Mouse (Mus musculus): Measurements from ENCODE around the gene Ift88. TPM values are rescaled to one million over a fixed set of nuclear protein-coding genes. Genes with fewer than 3 reads are reported as not detected.
A peak's percentile ranks its signal among the peaks of the same experiment; 100 is the strongest.

Gene Ift88
- polyA plus RNA-seq, 1 experiment from 2014 or later = 6.3 TPM

GRCm38 (mm10) chr14:57534346-57534745 lies 110.5 kb downstream of the Ift88 start:
- H3K4me2 ChIP-seq = no peak overlapping the region
- no peak overlapping the region for H3K4me3 ChIP-seq
- no peak overlapping the region for H3K9ac ChIP-seq
- ATAC-seq (replicated peaks; ENCODE audit: insufficient number of reproducible peaks, insufficient read depth, low FRiP score, low read depth) = no peak
- H3K9me3 ChIP-seq (replicated peaks) = no peaks in the 10 kb centered on the region
- H3K36me3 ChIP-seq = no peaks in the 10 kb centered on the region
- 37% methylated on average over 5 of the region's 5 CpGs for WGBS
- no peaks in the 10 kb centered on the region; the same call in 1 of the 2 replicates for H3K27me3 ChIP-seq
- peaks cover 53% of the 10 kb centered on the region for H3K4me1 ChIP-seq (replicated peaks)
- peak overlapping the region; percentile 84 for H3K27ac ChIP-seq

GRCm38 (mm10) chr14:57534961-57535360 lies 111.1 kb downstream of the Ift88 start:
- no peak overlapping the region for H3K4me3 ChIP-seq
- no peaks in the 10 kb centered on the region for H3K36me3 ChIP-seq
- H3K27me3 ChIP-seq = no peaks in the 10 kb centered on the region; the same call in 1 of the 2 replicates
- H3K4me1 ChIP-seq (replicated peaks) = peaks cover 47% of the 10 kb centered on the region
- H3K9ac ChIP-seq = no peak overlapping the region
- ATAC-seq (replicated peaks; ENCODE audit: insufficient number of reproducible peaks, insufficient read depth, low FRiP score, low read depth) = peak; percentile 33
- peak overlapping the region; percentile 5; the same call in 1 of the 2 replicates for H3K4me2 ChIP-seq
- peak overlapping the region; percentile 84 for H3K27ac ChIP-seq
- WGBS = 20% methylated on average over 8 of the region's 8 CpGs
- H3K9me3 ChIP-seq (replicated peaks) = no peaks in the 10 kb centered on the region

- whole genome bisulfite sequencing = 29% methylated on average over 6 of the region's 6 CpGs
- Histone ChIP-seq H3K4me2 (peak overlapping the region; percentile 17; the same call in 1 of the 2 replicates), H3K27me3 (no peaks in the 10 kb centered on the region; the same call in 1 of the 2 replicates), H3K4me1 (replicated peaks) (peaks cover 47% of the 10 kb centered on the region), H3K4me3 (no peak overlapping the region), H3K27ac (peak overlapping the region; percentile 84), H3K36me3 (no peaks in the 10 kb centered on the region), H3K9me3 (replicated peaks) (no peaks in the 10 kb centered on the region), H3K9ac (no peak overlapping the region)
- peak; percentile 67 for ATAC-seq (replicated peaks; ENCODE audit: insufficient number of reproducible peaks, insufficient read depth, low FRiP score, low read depth)
Measured at GRCm38 (mm10) chr14:57535646-57536045, 111.8 kb downstream of the Ift88 start.

GRCm38 (mm10) chr14:57536820-57537219 lies 113.0 kb downstream of the Ift88 start:
- Histone ChIP-seq H3K4me3 (no peak overlapping the region), H3K4me1 (replicated peaks) (peaks cover 47% of the 10 kb centered on the region), H3K27ac (peak overlapping the region; percentile 76), H3K36me3 (no peaks in the 10 kb centered on the region), H3K9me3 (replicated peaks) (no peaks in the 10 kb centered on the region), H3K4me2 (peak overlapping the region; percentile 30; the same call in 1 of the 2 replicates), H3K9ac (peak overlapping the region; percentile 9; the same call in 1 of the 2 replicates), H3K27me3 (no peaks in the 10 kb centered on the region; the same call in 1 of the 2 replicates)
- ATAC-seq (replicated peaks; ENCODE audit: insufficient number of reproducible peaks, insufficient read depth, low FRiP score, low read depth) = no peak
- WGBS = 56% methylated on average over 9 of the region's 9 CpGs

GRCm38 (mm10) chr14:57537261-57538015 lies 113.6 kb downstream of the Ift88 start:
- WGBS = 9% methylated on average over 16 of the region's 16 CpGs
- ATAC-seq (replicated peaks; ENCODE audit: insufficient number of reproducible peaks, insufficient read depth, low FRiP score, low read depth) = peak; percentile 28; the same call in 1 of the 2 replicates
- no peaks in the 10 kb centered on the region for H3K9me3 ChIP-seq (replicated peaks)
- H3K27ac ChIP-seq = peak overlapping the region; percentile 76
- peak overlapping the region; percentile 9; the same call in 1 of the 2 replicates for H3K9ac ChIP-seq
- H3K4me2 ChIP-seq = peak overlapping the region; percentile 30; the same call in 1 of the 2 replicates
- no peak overlapping the region for H3K4me3 ChIP-seq
- no peaks in the 10 kb centered on the region; the same call in 1 of the 2 replicates for H3K27me3 ChIP-seq
- no peaks in the 10 kb centered on the region for H3K36me3 ChIP-seq
- peaks cover 49% of the 10 kb centered on the region for H3K4me1 ChIP-seq (replicated peaks)

GRCm38 (mm10) chr14:57540683-57541082 lies 116.8 kb downstream of the Ift88 start:
- 78% methylated on average over 11 of the region's 11 CpGs for WGBS
- peaks cover 28% of the 10 kb centered on the region for H3K4me1 ChIP-seq (replicated peaks)
- H3K27me3 ChIP-seq = no peaks in the 10 kb centered on the region
- no peaks in the 10 kb centered on the region for H3K36me3 ChIP-seq
- no peak overlapping the region for H3K4me3 ChIP-seq
- H3K9ac ChIP-seq = no peak overlapping the region
- no peak for ATAC-seq (replicated peaks; ENCODE audit: insufficient number of reproducible peaks, insufficient read depth, low FRiP score, low read depth)
- H3K27ac ChIP-seq = no peak overlapping the region
- no peaks in the 10 kb centered on the region for H3K9me3 ChIP-seq (replicated peaks)
- no peak overlapping the region for H3K4me2 ChIP-seq

GRCm38 (mm10) chr14:57542231-57542630 lies 118.4 kb downstream of the Ift88 start:
- no peak for ATAC-seq (replicated peaks; ENCODE audit: insufficient number of reproducible peaks, insufficient read depth, low FRiP score, low read depth)
- Histone ChIP-seq H3K9ac (no peak overlapping the region), H3K4me2 (peak overlapping the region; percentile 49)

GRCm38 (mm10) chr14:57543420-57544039 lies 119.7 kb downstream of the Ift88 start:
- H3K4me3 ChIP-seq = no peak overlapping the region
- no peak for ATAC-seq (replicated peaks; ENCODE audit: insufficient number of reproducible peaks, insufficient read depth, low FRiP score, low read depth)

More at GRCm38 (mm10) chr14:57542231-57542630, 118.4 kb downstream of the Ift88 start:
- Histone ChIP-seq H3K36me3 (no peaks in the 10 kb centered on the region), H3K27ac (no peak overlapping the region), H3K4me1 (replicated peaks) (peaks cover 18% of the 10 kb centered on the region), H3K4me3 (peak overlapping the region; percentile 10; the same call in 1 of the 2 replicates), H3K9me3 (replicated peaks) (no peaks in the 10 kb centered on the region), H3K27me3 (no peaks in the 10 kb centered on the region)
- 70% methylated on average over 34 of the region's 34 CpGs for WGBS

GRCm38 (mm10) chr14:57545526-57545925 lies 121.7 kb downstream of the Ift88 start:
- Histone ChIP-seq H3K36me3 (no peaks in the 10 kb centered on the region), H3K27me3 (no peaks in the 10 kb centered on the region), H3K4me2 (no peak overlapping the region), H3K9ac (no peak overlapping the region), H3K27ac (no peak overlapping the region), H3K4me1 (replicated peaks) (peaks cover 7% of the 10 kb centered on the region), H3K9me3 (replicated peaks) (no peaks in the 10 kb centered on the region), H3K4me3 (no peak overlapping the region)
- WGBS = 79% methylated on average over 17 of the region's 17 CpGs
- no peak for ATAC-seq (replicated peaks; ENCODE audit: insufficient number of reproducible peaks, insufficient read depth, low FRiP score, low read depth)

More at GRCm38 (mm10) chr14:57543420-57544039, 119.7 kb downstream of the Ift88 start:
- Histone ChIP-seq H3K36me3 (no peaks in the 10 kb centered on the region), H3K9ac (no peak overlapping the region), H3K9me3 (replicated peaks) (no peaks in the 10 kb centered on the region), H3K27ac (no peak overlapping the region), H3K4me2 (no peak overlapping the region), H3K27me3 (no peaks in the 10 kb centered on the region), H3K4me1 (replicated peaks) (peaks cover 7% of the 10 kb centered on the region)
- WGBS = 86% methylated on average over 13 of the region's 13 CpGs

- 79% methylated on average over 8 of the region's 8 CpGs for WGBS
- peaks cover 7% of the 10 kb centered on the region for H3K4me1 ChIP-seq (replicated peaks)
- ATAC-seq (replicated peaks; ENCODE audit: insufficient number of reproducible peaks, insufficient read depth, low FRiP score, low read depth) = no peak
- no peak overlapping the region for H3K4me3 ChIP-seq
- no peak overlapping the region for H3K9ac ChIP-seq
- no peaks in the 10 kb centered on the region for H3K9me3 ChIP-seq (replicated peaks)
- H3K27ac ChIP-seq = no peak overlapping the region
- H3K4me2 ChIP-seq = no peak overlapping the region
- H3K27me3 ChIP-seq = no peaks in the 10 kb centered on the region
- H3K36me3 ChIP-seq = no peaks in the 10 kb centered on the region
Measured at GRCm38 (mm10) chr14:57546131-57546530, 122.3 kb downstream of the Ift88 start.

GRCm38 (mm10) chr14:57546557-57547021 lies 122.7 kb downstream of the Ift88 start:
- ATAC-seq (replicated peaks; ENCODE audit: insufficient number of reproducible peaks, insufficient read depth, low FRiP score, low read depth) = no peak; the same call in 1 of the 2 replicates
- Histone ChIP-seq H3K4me3 (no peak overlapping the region), H3K4me1 (replicated peaks) (peaks cover 7% of the 10 kb centered on the region), H3K36me3 (no peaks in the 10 kb centered on the region), H3K4me2 (0 out of 2 replicates have a peak overlapping the region, but pooled peaks have one; percentile 4), H3K9me3 (replicated peaks) (no peaks in the 10 kb centered on the region), H3K27ac (no peak overlapping the region), H3K27me3 (no peaks in the 10 kb centered on the region), H3K9ac (no peak overlapping the region)
- 23% methylated on average over 13 of the region's 13 CpGs for WGBS
